ENCODE assay signal across 19 mouse cellular contexts in the genomic region with DNA sequence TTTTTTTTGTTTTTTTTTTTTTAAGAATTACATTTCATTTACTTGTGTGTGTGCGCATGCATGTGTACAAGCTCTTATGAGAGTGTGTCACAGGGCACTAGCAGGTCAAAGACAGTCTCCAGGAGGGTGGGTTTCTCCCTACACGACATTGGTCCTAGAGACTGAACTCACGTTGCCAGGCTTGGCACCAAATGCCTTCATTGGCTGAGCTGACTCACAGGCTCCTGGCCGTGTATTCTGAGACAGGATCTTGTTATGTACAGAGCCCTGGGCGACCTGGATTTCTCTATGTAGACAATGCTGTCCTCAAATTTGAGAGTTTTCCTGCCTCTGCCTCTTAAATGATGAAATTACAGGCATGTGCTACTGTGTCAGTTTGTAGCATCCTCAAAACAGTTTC. TPM values are rescaled to one million over a fixed set of nuclear protein-coding genes. Genes with fewer than 3 reads are reported as not detected.
A peak's percentile ranks its signal among the peaks of the same experiment; 100 is the strongest.
DNase-seq lines count a peak whose midpoint lies in the region; ATAC-seq and TF ChIP-seq lines count a peak whose summit lies in the region.
"Had no signal": no experiment of that assay in that cellular context is flagged by ENCODE, and none has a peak within 500 bp of the region (broad histone marks: within the 10 kb centered on the region; RNA-seq: fewer than 3 reads in every experiment).

No protein-coding gene starts in this region.

- DNase-seq in cerebellum, postnatal 14 days = peak; percentile 63 to 74
- no peak for DNase-seq in cerebellum, adult 11 months
- DNase-seq in kidney, postnatal 0 days (ENCODE audit: low spot score) = no peak
- no peak for DNase-seq in kidney, adult 8-10 months
- peak; percentile 49 for DNase-seq in NIH3T3 (ENCODE audit: low read depth)
- DNase-seq in neural tube, embryonic 10.5 days (ENCODE audit: extremely low spot score, low spot score) = no peak
- DNase-seq: adrenal gland, adult 2 months; adrenal gland, postnatal 14 days; gastrocnemius, postnatal 10 days; heart, adult 11 months had no signal

- H3K4me2 ChIP-seq in kidney, postnatal 0 days (ENCODE audit: low read length) = no peak overlapping the region
- H3K4me2 ChIP-seq: forebrain, embryonic 13.5 days; heart, embryonic 11.5 days; hindbrain, embryonic 12.5 days; hindbrain, embryonic 15.5 days had no signal

- H3K27ac ChIP-seq in kidney, postnatal 0 days = peak overlapping the region; percentile 26; the same call in 1 of the 2 replicates
- H3K27ac ChIP-seq: forebrain, embryonic 10.5 days; forebrain, embryonic 13.5 days; hindbrain, embryonic 12.5 days; hindbrain, embryonic 15.5 days had no signal

- no peaks in the 10 kb centered on the region for H3K36me3 ChIP-seq in kidney, postnatal 0 days (ENCODE audit: insufficient read depth, low read length)
- H3K36me3 ChIP-seq: forebrain, embryonic 10.5 days; hindbrain, embryonic 12.5 days; hindbrain, embryonic 15.5 days had no signal

- TF ChIP-seq CTCF in kidney, postnatal 0 days (IDR thresholded peaks at IDR 0.05; ENCODE audit: low read depth) = no peak

- no peak for ATAC-seq in kidney, postnatal 0 days (replicated peaks; ENCODE audit: low FRiP score, low read depth)
- ATAC-seq: forebrain, embryonic 13.5 days; forebrain, embryonic 16.5 days had no signal

- 76% methylated on average over 5 of the region's 5 CpGs for WGBS in kidney, postnatal 0 days

- H3K9ac ChIP-seq in kidney, postnatal 0 days (ENCODE audit: low read depth, low read length) = no peak overlapping the region
- H3K9ac ChIP-seq: forebrain, embryonic 13.5 days; hindbrain, embryonic 12.5 days; hindbrain, embryonic 15.5 days had no signal

- H3K27me3 ChIP-seq in kidney, postnatal 0 days (ENCODE audit: insufficient read depth, low read length) = no peaks in the 10 kb centered on the region
- H3K27me3 ChIP-seq: forebrain, embryonic 13.5 days; hindbrain, embryonic 12.5 days; hindbrain, embryonic 15.5 days had no signal

- H3K4me1 ChIP-seq in kidney, postnatal 0 days (replicated peaks; ENCODE audit: insufficient read depth, low read length) = no peaks in the 10 kb centered on the region
- H3K4me1 ChIP-seq: forebrain, embryonic 13.5 days; hindbrain, embryonic 12.5 days; hindbrain, embryonic 15.5 days had no signal

- H3K9me3 ChIP-seq in kidney, postnatal 0 days (replicated peaks; ENCODE audit: low read length) = no peaks in the 10 kb centered on the region
- H3K9me3 ChIP-seq: forebrain, embryonic 10.5 days; forebrain, embryonic 13.5 days; hindbrain, embryonic 12.5 days; hindbrain, embryonic 15.5 days had no signal

- no peak overlapping the region for H3K4me3 ChIP-seq in kidney, postnatal 0 days (replicated peaks; ENCODE audit: low read depth, low read length)
- H3K4me3 ChIP-seq: forebrain, embryonic 10.5 days; forebrain, embryonic 13.5 days; hindbrain, embryonic 12.5 days; hindbrain, embryonic 15.5 days had no signal

RNA-seq across cellular contexts. Expression of gene Mlkl, which starts 22.0 kb away (rescaled TPM):
- 2.5 and 3.1 TPM in 2 replicates for polyA plus RNA-seq in kidney, postnatal 0 days (2015; fragmentation: Nextera tagmentation; extraction: Ambion mirVana)

RNA-seq across cellular contexts. Expression of gene Fa2h, which starts 33.7 kb away (rescaled TPM):
- 5.0 and 5.4 TPM in 2 replicates for polyA plus RNA-seq in kidney, postnatal 0 days (2015; fragmentation: Nextera tagmentation; extraction: Ambion mirVana)
- polyA plus RNA-seq: embryonic facial prominence, embryonic 11.5 days; forebrain, embryonic 10.5 days; forebrain, embryonic 13.5 days; forebrain, embryonic 16.5 days; heart, embryonic 14.5 days; heart, postnatal 0 days had no signal

RNA-seq across cellular contexts. Expression of gene Rfwd3, which starts 59.9 kb away (rescaled TPM):
- polyA plus RNA-seq in kidney, postnatal 0 days (2015; fragmentation: Nextera tagmentation; extraction: Ambion mirVana) = 24.7 and 30.9 TPM in 2 replicates

Comparison
In these comparisons a context has a peak if more than half of its experiments do, and no peak if none do; other contexts are left out.
1. DNase-seq: peak in cerebellum, postnatal 14 days (2 of 2) and NIH3T3 (single experiment); none in cerebellum, adult 11 months (single experiment), kidney, postnatal 0 days (single experiment), kidney, adult 8-10 months (0 of 2) and neural tube, embryonic 10.5 days (single experiment).